In the genomic region with DNA sequence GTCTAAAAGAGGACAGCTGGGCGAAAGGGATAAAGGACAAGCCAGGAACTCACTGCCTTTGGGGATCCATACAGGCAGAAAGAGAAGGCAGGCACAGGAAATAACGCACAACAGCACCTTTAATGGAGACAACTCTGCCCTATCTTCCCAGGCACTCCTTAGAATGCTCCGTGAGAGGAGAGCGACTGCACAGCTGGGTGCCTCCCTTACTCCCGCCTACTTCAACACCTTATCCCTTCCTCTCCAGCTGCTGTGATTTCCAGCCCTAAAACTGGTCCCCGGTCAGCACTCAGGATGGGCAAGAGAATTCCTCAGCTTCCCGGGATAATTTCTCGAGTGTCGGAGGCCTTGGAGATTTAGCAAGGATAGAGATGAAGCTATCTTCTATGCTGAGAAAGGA, we compare ENCODE assay signal across 8 mouse cellular contexts. TPM values are rescaled to one million over a fixed set of nuclear protein-coding genes. Genes with fewer than 3 reads are reported as not detected.
DNase-seq lines count a peak whose midpoint lies in the region; ATAC-seq and TF ChIP-seq lines count a peak whose summit lies in the region.

No protein-coding gene starts in this region.

- TF ChIP-seq CTCF in midbrain, postnatal 0 days (IDR thresholded peaks at IDR 0.05): no peak
- TF ChIP-seq CTCF in intestine, postnatal 0 days (IDR thresholded peaks at IDR 0.05; ENCODE audit: low read depth): no peak

- H3K4me3 ChIP-seq in heart, embryonic 16.5 days (ENCODE audit: low read length): peak overlapping the region; percentile 33
- H3K4me3 ChIP-seq in midbrain, embryonic 13.5 days (replicated peaks): no peak overlapping the region
- no peak overlapping the region for H3K4me3 ChIP-seq in midbrain, postnatal 0 days (ENCODE audit: low read depth, low read length)
- H3K4me3 ChIP-seq in intestine, postnatal 0 days (ENCODE audit: low read depth, low read length): no peak overlapping the region
- peak overlapping the region; percentile 13; the same call in 1 of the 2 replicates for H3K4me3 ChIP-seq in stomach, embryonic 15.5 days (replicated peaks)

- no peak for ATAC-seq in heart, embryonic 16.5 days (replicated peaks; ENCODE audit: extremely low read depth, insufficient read depth, low FRiP score)
- ATAC-seq in midbrain, embryonic 13.5 days: no peak
- ATAC-seq in midbrain, postnatal 0 days (ENCODE audit: low FRiP score): no peak
- no peak for ATAC-seq in intestine, postnatal 0 days
- ATAC-seq in stomach, embryonic 15.5 days (ENCODE audit: insufficient read depth, low FRiP score, low read depth): no peak

- no peak overlapping the region for H3K27ac ChIP-seq in heart, embryonic 16.5 days (ENCODE audit: low read length)
- no peak overlapping the region for H3K27ac ChIP-seq in midbrain, embryonic 13.5 days
- H3K27ac ChIP-seq in midbrain, postnatal 0 days (ENCODE audit: low read depth, low read length): no peak overlapping the region
- H3K27ac ChIP-seq in intestine, postnatal 0 days (ENCODE audit: low read depth, low read length): no peak overlapping the region
- no peak overlapping the region for H3K27ac ChIP-seq in stomach, embryonic 15.5 days

- H3K9me3 ChIP-seq in heart, embryonic 16.5 days (replicated peaks; ENCODE audit: control insufficient read depth, low read length): 0 out of 2 replicates have a peak, but pooled peaks cover 3% of the 10 kb centered on the region
- no peaks in the 10 kb centered on the region for H3K9me3 ChIP-seq in midbrain, embryonic 13.5 days
- H3K9me3 ChIP-seq in midbrain, postnatal 0 days (ENCODE audit: low read length): no peaks in the 10 kb centered on the region
- H3K9me3 ChIP-seq in intestine, postnatal 0 days (ENCODE audit: control insufficient read depth): no peaks in the 10 kb centered on the region
- no peaks in the 10 kb centered on the region for H3K9me3 ChIP-seq in stomach, embryonic 15.5 days

- no peak for DNase-seq in heart, postnatal 25 days (ENCODE audit: low spot score)
- no peak for DNase-seq in midbrain, postnatal 0 days (ENCODE audit: low spot score)
- no peak for DNase-seq in layer of hippocampus, adult 9-11 months
- no peak for DNase-seq in B cell, adult 2 months

- peaks cover 7% of the 10 kb centered on the region for H3K4me1 ChIP-seq in heart, embryonic 16.5 days (ENCODE audit: control insufficient read depth, insufficient read depth, low read length)
- peaks cover 43% of the 10 kb centered on the region for H3K4me1 ChIP-seq in midbrain, embryonic 13.5 days (replicated peaks)
- peaks cover 9% of the 10 kb centered on the region for H3K4me1 ChIP-seq in midbrain, postnatal 0 days (ENCODE audit: insufficient read depth, low read length)
- H3K4me1 ChIP-seq in intestine, postnatal 0 days (replicated peaks; ENCODE audit: control insufficient read depth, insufficient read depth, low read length): peaks cover 11% of the 10 kb centered on the region; the same call in 1 of the 2 replicates
- H3K4me1 ChIP-seq in stomach, embryonic 15.5 days: peaks cover 27% of the 10 kb centered on the region

- no peaks in the 10 kb centered on the region for H3K36me3 ChIP-seq in heart, embryonic 16.5 days (ENCODE audit: control insufficient read depth, insufficient read depth)
- H3K36me3 ChIP-seq in midbrain, embryonic 13.5 days: peaks cover 10% of the 10 kb centered on the region
- no peaks in the 10 kb centered on the region; the same call in 1 of the 2 replicates for H3K36me3 ChIP-seq in midbrain, postnatal 0 days (ENCODE audit: insufficient read depth, low read length)
- no peaks in the 10 kb centered on the region; the same call in 1 of the 2 replicates for H3K36me3 ChIP-seq in intestine, postnatal 0 days (ENCODE audit: control insufficient read depth, insufficient read depth)
- no peaks in the 10 kb centered on the region for H3K36me3 ChIP-seq in stomach, embryonic 15.5 days

- H3K27me3 ChIP-seq in heart, embryonic 16.5 days (ENCODE audit: control insufficient read depth, insufficient read depth, low read length): peaks cover 32% of the 10 kb centered on the region
- peaks cover 36% of the 10 kb centered on the region for H3K27me3 ChIP-seq in midbrain, embryonic 13.5 days
- peaks cover 11% of the 10 kb centered on the region for H3K27me3 ChIP-seq in midbrain, postnatal 0 days (ENCODE audit: insufficient read depth, low read length)
- H3K27me3 ChIP-seq in intestine, postnatal 0 days (replicated peaks; ENCODE audit: control insufficient read depth, insufficient read depth, low read length): no peaks in the 10 kb centered on the region
- peaks cover 13% of the 10 kb centered on the region for H3K27me3 ChIP-seq in stomach, embryonic 15.5 days (replicated peaks)

- intact Hi-C loops in heart, postnatal 25 days (cut with DNase I): loop anchor here (5.0 kb wide), 1 partner anchor 181 kb away; a partner anchor contains a TSS

- peak overlapping the region; percentile 58 for H3K4me2 ChIP-seq in heart, embryonic 16.5 days (ENCODE audit: low read depth, low read length)
- no peak overlapping the region for H3K4me2 ChIP-seq in midbrain, embryonic 13.5 days (replicated peaks)
- no peak overlapping the region for H3K4me2 ChIP-seq in midbrain, postnatal 0 days (ENCODE audit: low read depth, low read length, poor library complexity, severe bottlenecking)
- peak overlapping the region; percentile 58 for H3K4me2 ChIP-seq in intestine, postnatal 0 days (replicated peaks; ENCODE audit: low read depth)
- peak overlapping the region; percentile 48 for H3K4me2 ChIP-seq in stomach, embryonic 15.5 days

- no peak overlapping the region for H3K9ac ChIP-seq in heart, embryonic 16.5 days (ENCODE audit: low read length)
- H3K9ac ChIP-seq in midbrain, embryonic 13.5 days (replicated peaks): 0 out of 2 replicates have a peak overlapping the region, but pooled peaks have one; percentile 25
- H3K9ac ChIP-seq in midbrain, postnatal 0 days (replicated peaks; ENCODE audit: low read length, poor library complexity, severe bottlenecking): no peak overlapping the region
- no peak overlapping the region for H3K9ac ChIP-seq in intestine, postnatal 0 days (ENCODE audit: low read depth, low read length)
- no peak overlapping the region for H3K9ac ChIP-seq in stomach, embryonic 15.5 days

- 24% methylated on average over 9 of the region's 9 CpGs for WGBS in heart, embryonic 16.5 days
- WGBS in midbrain, embryonic 13.5 days: 16% methylated on average over 9 of the region's 9 CpGs
- 29% methylated on average over 9 of the region's 9 CpGs for WGBS in midbrain, postnatal 0 days
- WGBS in intestine, postnatal 0 days: 38% methylated on average over 9 of the region's 9 CpGs
- WGBS in stomach, embryonic 15.5 days: 36% methylated on average over 9 of the region's 9 CpGs

RNA-seq across cellular contexts. Expression of a gene that starts 8.9 kb away (rescaled TPM):
- 7.4 and 7.9 TPM in 2 replicates for polyA plus RNA-seq in heart, embryonic 16.5 days (2015; fragmentation: Nextera tagmentation; extraction: Ambion mirVana)
- 10 to 100 TPM; 76.6 to 80.9 TPM for total RNA-seq in heart, postnatal 25 days (2021)
- 13.3 and 15.0 TPM in 2 replicates for polyA plus RNA-seq in midbrain, embryonic 13.5 days (2015; fragmentation: Nextera tagmentation; extraction: Ambion mirVana)
- 98.2 and 103 TPM in 2 replicates for total RNA-seq in midbrain, postnatal 0 days (2014; rRNA removed)
- 11.7 and 13.1 TPM in 2 replicates for polyA plus RNA-seq in midbrain, postnatal 0 days (2015; fragmentation: Nextera tagmentation; extraction: Ambion mirVana)
- polyA plus RNA-seq in intestine, postnatal 0 days (2015; fragmentation: Nextera tagmentation; extraction: Ambion mirVana): 15.9 and 17.4 TPM in 2 replicates
- polyA plus RNA-seq in stomach, embryonic 15.5 days (2015; fragmentation: Nextera tagmentation; extraction: Ambion mirVana): 15.4 and 16.4 TPM in 2 replicates

RNA-seq across cellular contexts. Expression of a gene that starts 11.1 kb away (rescaled TPM):
- polyA plus RNA-seq in heart, embryonic 16.5 days (2015; fragmentation: Nextera tagmentation; extraction: Ambion mirVana): 65.1 and 73.7 TPM in 2 replicates
- 10 to 100 TPM; 11.5 to 12.2 TPM for total RNA-seq in heart, postnatal 25 days (2021)
- 89.6 and 92.2 TPM in 2 replicates for polyA plus RNA-seq in midbrain, embryonic 13.5 days (2015; fragmentation: Nextera tagmentation; extraction: Ambion mirVana)
- total RNA-seq in midbrain, postnatal 0 days (2014; rRNA removed): 44.8 and 89.5 TPM in 2 replicates
- 59.1 and 60.4 TPM in 2 replicates for polyA plus RNA-seq in midbrain, postnatal 0 days (2015; fragmentation: Nextera tagmentation; extraction: Ambion mirVana)
- polyA plus RNA-seq in intestine, postnatal 0 days (2015; fragmentation: Nextera tagmentation; extraction: Ambion mirVana): 145 and 164 TPM in 2 replicates
- 74.2 and 75.0 TPM in 2 replicates for polyA plus RNA-seq in stomach, embryonic 15.5 days (2015; fragmentation: Nextera tagmentation; extraction: Ambion mirVana)

RNA-seq across cellular contexts. Expression of a gene that starts 15.8 kb away (rescaled TPM):
- 50.4 and 55.8 TPM in 2 replicates for polyA plus RNA-seq in heart, embryonic 16.5 days (2015; fragmentation: Nextera tagmentation; extraction: Ambion mirVana)
- total RNA-seq in heart, postnatal 25 days (2021): 1 to 10 TPM; 6.1 to 8.1 TPM
- 50.6 and 59.3 TPM in 2 replicates for polyA plus RNA-seq in midbrain, embryonic 13.5 days (2015; fragmentation: Nextera tagmentation; extraction: Ambion mirVana)
- total RNA-seq in midbrain, postnatal 0 days (2014; rRNA removed): 10.0 and 13.1 TPM in 2 replicates
- 14.0 and 15.1 TPM in 2 replicates for polyA plus RNA-seq in midbrain, postnatal 0 days (2015; fragmentation: Nextera tagmentation; extraction: Ambion mirVana)
- polyA plus RNA-seq in intestine, postnatal 0 days (2015; fragmentation: Nextera tagmentation; extraction: Ambion mirVana): 10.9 and 12.4 TPM in 2 replicates
- polyA plus RNA-seq in stomach, embryonic 15.5 days (2015; fragmentation: Nextera tagmentation; extraction: Ambion mirVana): 57.6 and 62.6 TPM in 2 replicates

RNA-seq across cellular contexts. Expression of a gene that starts 16.1 kb away (rescaled TPM):
- polyA plus RNA-seq in heart, embryonic 16.5 days (2015; fragmentation: Nextera tagmentation; extraction: Ambion mirVana): 2.0 and 2.8 TPM in 2 replicates
- total RNA-seq in heart, postnatal 25 days (2021): 1 to 10 TPM; 7.1 to 8.7 TPM
- polyA plus RNA-seq in midbrain, embryonic 13.5 days (2015; fragmentation: Nextera tagmentation; extraction: Ambion mirVana): 10.8 and 11.5 TPM in 2 replicates
- total RNA-seq in midbrain, postnatal 0 days (2014; rRNA removed): 19.3 and 27.5 TPM in 2 replicates
- polyA plus RNA-seq in midbrain, postnatal 0 days (2015; fragmentation: Nextera tagmentation; extraction: Ambion mirVana): 9.5 and 10.2 TPM in 2 replicates
- 2.0 and 2.1 TPM in 2 replicates for polyA plus RNA-seq in intestine, postnatal 0 days (2015; fragmentation: Nextera tagmentation; extraction: Ambion mirVana)
- polyA plus RNA-seq in stomach, embryonic 15.5 days (2015; fragmentation: Nextera tagmentation; extraction: Ambion mirVana): 5.7 TPM in 2 replicates

RNA-seq across cellular contexts. Expression of a gene that starts 35.9 kb away (rescaled TPM):
- 40.7 and 41.9 TPM in 2 replicates for polyA plus RNA-seq in heart, embryonic 16.5 days (2015; fragmentation: Nextera tagmentation; extraction: Ambion mirVana)
- 10 to 100 TPM; 34.4 to 42.7 TPM for total RNA-seq in heart, postnatal 25 days (2021)
- polyA plus RNA-seq in midbrain, embryonic 13.5 days (2015; fragmentation: Nextera tagmentation; extraction: Ambion mirVana): 32.7 and 33.4 TPM in 2 replicates
- 36.5 and 40.1 TPM in 2 replicates for total RNA-seq in midbrain, postnatal 0 days (2014; rRNA removed)
- polyA plus RNA-seq in midbrain, postnatal 0 days (2015; fragmentation: Nextera tagmentation; extraction: Ambion mirVana): 35.5 and 36.7 TPM in 2 replicates
- polyA plus RNA-seq in intestine, postnatal 0 days (2015; fragmentation: Nextera tagmentation; extraction: Ambion mirVana): 37.3 and 37.5 TPM in 2 replicates
- polyA plus RNA-seq in stomach, embryonic 15.5 days (2015; fragmentation: Nextera tagmentation; extraction: Ambion mirVana): 23.2 and 23.7 TPM in 2 replicates

Comparison
In these comparisons a context has a peak if more than half of its experiments do, and no peak if none do; other contexts are left out.
1. H3K4me2 ChIP-seq: peak in heart, embryonic 16.5 days (single experiment), intestine, postnatal 0 days (single experiment) and stomach, embryonic 15.5 days (single experiment); none in midbrain, embryonic 13.5 days (single experiment) and midbrain, postnatal 0 days (single experiment).
2. H3K4me3 ChIP-seq: peak in heart, embryonic 16.5 days (single experiment) and stomach, embryonic 15.5 days (single experiment); none in midbrain, embryonic 13.5 days (single experiment), midbrain, postnatal 0 days (single experiment) and intestine, postnatal 0 days (single experiment).